Mouse (Mus musculus) bone marrow, adult 2 months (tissue): ENCODE results near the gene Gabrb2.

ENCODE experiments used
- CTCF ChIP-seq: fragments of 200-500 bp; IDR thresholded peaks from 2 replicates; pipeline ENCODE4 v1.5.1; 2011; ENCODE audit warnings: low read length, control low read depth; ENCODE audit not compliant: control insufficient read depth, insufficient read depth
- POLR2A ChIP-seq: fragments of 200-500 bp; IDR thresholded peaks from 2 replicates; pipeline ENCODE4 v1.6.1; 2011; ENCODE audit warnings: low read depth, mild to moderate bottlenecking, control low read depth, low read length, borderline replicate concordance; ENCODE audit not compliant: control insufficient read depth

DNA sequence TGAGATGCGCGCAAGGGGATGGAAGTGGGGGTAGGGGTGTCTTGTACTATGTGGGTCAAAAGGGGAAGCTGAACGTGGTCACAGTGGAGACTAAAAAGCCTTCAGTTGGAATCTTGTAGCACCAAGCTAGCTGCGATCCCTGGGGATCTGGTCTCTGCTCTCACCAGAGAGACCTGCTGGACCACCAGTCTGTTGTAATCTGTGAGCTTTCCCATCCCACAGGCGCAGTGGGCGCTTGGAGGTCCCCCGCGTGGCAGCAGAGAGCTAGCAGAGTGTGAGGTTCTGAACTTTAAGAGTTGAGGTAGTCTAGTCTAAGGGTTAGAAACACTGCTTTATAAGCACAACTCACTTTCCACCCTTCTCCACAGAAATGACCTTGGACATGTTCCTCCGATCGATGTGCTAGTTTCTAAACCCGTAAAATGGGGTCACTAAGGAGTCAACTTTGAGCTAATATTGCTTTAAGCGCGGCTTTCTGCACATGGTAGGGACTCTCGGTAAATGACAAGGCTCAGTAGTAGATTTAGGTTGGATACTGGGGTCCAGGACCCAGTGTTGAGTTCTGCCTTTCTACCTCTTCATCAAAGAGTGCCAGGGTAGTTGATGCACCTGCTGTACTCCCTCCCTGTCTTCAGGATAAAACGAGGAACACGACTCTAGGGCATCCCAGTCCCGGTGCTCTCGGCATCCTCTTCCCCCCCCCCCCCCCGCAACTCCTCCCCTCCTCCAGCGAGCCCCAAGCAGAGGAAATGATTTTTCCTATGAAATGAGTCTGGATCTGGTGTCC, at the start of gene Gabrb2:
- TF ChIP-seq POLR2A (no peak), CTCF (no peak)
